Mouse (Mus musculus) urinary bladder, postnatal 14 days (tissue): ENCODE results near the gene Gm6205.
"Not testable (repeated sequence)": the region's sequence is repeated elsewhere in the genome, so short reads cannot be mapped to it uniquely, and the experiment has no call there.

Experiments used
- DNase-seq: peaks from one replicate; pipeline ENCODE4 v3.0.0; 2021; ENCODE audit warnings: low spot score

The Gm6205 gene

GRCm38 (mm10) chr5:94648082-94648481, at the start of gene Gm6205:
TSS of gene Gm6205 (plus strand) at chr5:94648382.
- DNase-seq: not testable (repeated sequence)

- DNase-seq: not testable (repeated sequence)
Measured at GRCm38 (mm10) chr5:94616242-94616641, 31.9 kb upstream of the Gm6205 start, which contains the start of gene Gm3147. TSS of gene Gm3147 (minus strand) at chr5:94616342.

- not testable (repeated sequence) for DNase-seq
Measured at GRCm38 (mm10) chr5:94623679-94624078, 24.5 kb upstream of the Gm6205 start, which contains the start of gene Gm6509. TSS of gene Gm6509 (plus strand) at chr5:94623979.
